Mouse (Mus musculus) splenic B cell, adult 2 months (primary cell): ENCODE data around the gene Ly6g6e.

Experiments
- DNase-seq: peaks from one replicate; pipeline ENCODE4 v3.0.0-alpha.2; 2011; ENCODE audit warnings: low read depth, low spot score
- H3K27me3 ChIP-seq: 2 replicates; pipeline ENCODE4 v1.6.1; 2012; ENCODE audit warnings: mild to moderate bottlenecking, low read length, moderate library complexity, mixed read lengths; ENCODE audit not compliant: control insufficient read depth, poor library complexity, insufficient read depth, severe bottlenecking
- H3K36me3 ChIP-seq: 2 replicates; pipeline ENCODE4 v1.6.1; 2012; ENCODE audit warnings: mild to moderate bottlenecking, low read length, moderate library complexity, mixed read lengths; ENCODE audit not compliant: control insufficient read depth, poor library complexity, insufficient read depth, severe bottlenecking

Gene Ly6g6e

DNA sequence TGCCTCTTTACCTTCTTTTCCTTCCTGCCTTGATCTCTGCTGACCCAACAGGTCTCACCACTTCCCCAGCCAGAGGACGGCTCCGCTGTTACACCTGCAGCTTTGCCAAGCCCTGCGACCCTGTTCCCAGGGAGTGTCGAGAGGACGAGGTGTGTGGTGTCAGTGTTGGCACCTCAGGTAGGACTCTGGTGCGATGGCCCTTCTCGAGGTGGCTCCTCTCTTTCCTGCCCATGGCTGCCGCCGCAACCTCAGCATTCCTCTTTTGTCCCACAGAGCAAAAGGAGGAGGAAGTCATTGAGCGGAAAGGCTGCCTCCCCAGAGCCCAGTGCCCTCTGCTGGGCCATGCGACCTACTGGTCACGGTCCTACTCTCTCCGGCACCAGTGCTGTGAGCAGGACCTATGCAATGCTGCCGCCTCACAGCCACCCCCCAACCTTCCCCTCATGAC lies 1.1 kb downstream of the Ly6g6e start, which contains the start of gene Ly6g6d:
Gene Ly6g6d (minus strand): TSS at position 280 of the 448 bp plus-strand sequence.
- H3K36me3 ChIP-seq: no peaks in the 10 kb centered on the region
- DNase-seq: peak; percentile 42
- H3K27me3 ChIP-seq: no peaks in the 10 kb centered on the region; the same call in 1 of the 2 replicates

DNA sequence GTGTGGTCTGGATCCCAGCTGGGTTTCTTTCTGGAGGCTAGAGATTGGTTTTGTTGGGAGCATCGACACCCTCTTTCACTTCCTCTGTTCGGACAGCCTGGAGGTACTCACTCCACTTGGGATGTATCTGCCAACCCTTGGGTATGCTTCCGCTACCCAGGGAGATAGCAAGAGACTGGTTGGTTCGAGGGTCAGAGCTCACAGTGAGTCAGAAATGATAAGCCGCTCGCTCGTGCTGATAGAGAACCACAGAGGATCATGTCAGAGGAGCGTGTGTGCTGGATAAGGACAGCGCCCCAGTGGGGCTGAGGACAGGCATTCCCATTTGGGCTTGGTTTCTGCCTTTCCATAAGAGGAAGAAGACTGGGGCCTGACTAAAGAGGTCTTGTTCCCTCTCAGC lies 3.1 kb downstream of the Ly6g6e start:
- no peak for DNase-seq
- Histone ChIP-seq H3K27me3 (no peaks in the 10 kb centered on the region; the same call in 1 of the 2 replicates), H3K36me3 (no peaks in the 10 kb centered on the region)

GRCm38 (mm10) chr17:35080248-35080647 lies 3.5 kb downstream of the Ly6g6e start:
- H3K36me3 ChIP-seq: no peaks in the 10 kb centered on the region
- H3K27me3 ChIP-seq: no peaks in the 10 kb centered on the region; the same call in 1 of the 2 replicates
- no peak for DNase-seq

DNA sequence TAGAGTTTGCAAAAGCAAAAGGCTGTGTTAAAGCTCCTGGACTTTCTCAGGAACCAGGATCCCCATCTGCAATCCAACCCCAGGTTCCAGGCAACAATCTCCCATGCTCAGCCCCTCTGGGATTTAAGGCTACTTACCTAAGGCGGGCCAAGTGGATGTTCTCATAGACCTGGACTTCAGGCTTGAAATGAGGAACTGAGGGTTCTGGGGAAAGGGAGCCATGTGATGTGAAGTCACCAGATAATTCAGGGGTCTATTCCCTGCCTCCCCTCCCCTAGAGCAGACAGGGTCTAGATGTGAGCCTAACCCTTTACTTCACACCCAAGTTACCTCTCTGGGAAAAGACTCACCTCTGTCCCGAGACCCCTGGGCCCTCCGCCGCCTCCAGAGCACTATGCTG lies 4.0 kb downstream of the Ly6g6e start:
- Histone ChIP-seq H3K36me3 (no peaks in the 10 kb centered on the region), H3K27me3 (no peaks in the 10 kb centered on the region; the same call in 1 of the 2 replicates)

GRCm38 (mm10) chr17:35082841-35083576 lies 6.3 kb downstream of the Ly6g6e start:
- no peak for DNase-seq
- Histone ChIP-seq H3K27me3 (no peaks in the 10 kb centered on the region), H3K36me3 (no peaks in the 10 kb centered on the region)

More for the DNA sequence above, 4.0 kb downstream of the Ly6g6e start:
- no peak for DNase-seq

DNA sequence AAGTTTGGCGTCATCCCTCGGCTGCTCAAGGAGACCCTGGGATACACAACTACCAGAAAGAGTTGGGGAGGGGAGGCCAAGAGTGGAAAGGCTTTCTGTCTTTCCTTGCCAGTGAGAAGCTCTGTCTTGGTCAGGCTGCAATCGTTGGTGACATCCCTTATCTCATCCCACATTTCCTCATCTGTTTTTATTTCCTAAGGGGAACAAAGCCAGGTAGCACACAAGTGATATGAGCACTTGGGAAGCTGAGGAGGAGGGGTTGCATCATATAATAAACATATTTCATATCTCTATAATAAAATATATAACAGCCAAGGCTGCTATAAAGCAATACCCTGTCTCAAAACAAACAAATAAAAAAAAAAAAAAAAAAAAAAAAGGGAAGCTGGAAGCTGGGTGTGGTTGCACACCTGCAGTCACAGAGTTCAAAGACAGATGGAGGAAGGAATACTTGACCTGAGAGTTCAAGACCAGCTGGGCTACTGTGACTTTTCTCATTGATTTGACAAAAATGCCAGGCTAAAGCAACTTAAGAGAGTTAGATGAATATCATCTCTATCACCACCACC lies 7.3 kb downstream of the Ly6g6e start:
- H3K27me3 ChIP-seq: no peaks in the 10 kb centered on the region
- no peak for DNase-seq
- H3K36me3 ChIP-seq: no peaks in the 10 kb centered on the region

DNA sequence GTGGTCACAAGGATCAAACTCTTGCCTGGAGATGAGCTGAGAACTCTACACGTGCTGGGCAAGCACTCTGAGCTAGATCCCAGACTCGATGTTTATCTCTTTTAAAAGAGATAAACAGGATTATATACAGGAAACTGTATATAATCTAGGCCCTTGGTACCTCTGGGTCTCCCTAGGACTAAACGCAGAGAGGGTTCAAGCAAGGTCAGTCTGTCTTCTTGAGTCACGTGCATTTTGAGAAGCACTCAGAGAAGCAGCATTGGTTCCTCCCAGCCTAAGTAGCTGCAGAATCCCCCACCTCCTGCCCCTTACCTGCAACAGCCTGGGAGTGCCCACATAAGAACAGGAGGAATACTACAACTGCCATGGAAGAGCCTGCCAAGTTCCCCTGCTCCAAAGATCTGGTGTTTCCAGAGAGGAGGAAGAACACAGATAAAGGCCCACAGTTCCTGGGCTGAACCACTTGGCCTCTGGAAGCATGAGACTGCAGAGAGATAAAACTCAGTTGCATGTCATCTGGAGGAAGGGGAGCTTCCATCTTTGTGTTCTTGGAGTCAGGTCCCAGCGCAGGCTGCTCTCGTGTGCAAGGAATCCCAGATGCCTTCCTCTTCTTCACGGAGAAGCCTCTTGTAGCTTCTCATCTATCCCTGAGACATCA lies 8.6 kb downstream of the Ly6g6e start, which contains the start of gene Ly6g6f:
Gene Ly6g6f (minus strand): TSS at position 403 of the 658 bp plus-strand sequence.
- DNase-seq: no peak
- H3K27me3 ChIP-seq: no peaks in the 10 kb centered on the region

GRCm38 (mm10) chr17:35088151-35088550 lies 11.4 kb downstream of the Ly6g6e start:
- DNase-seq: peak; percentile 29

More for the DNA sequence above, 8.6 kb downstream of the Ly6g6e start, which contains the start of gene Ly6g6f:
- no peaks in the 10 kb centered on the region for H3K36me3 ChIP-seq

GRCm38 (mm10) chr17:35088825-35089644 lies 12.3 kb downstream of the Ly6g6e start, which contains the start of gene Abhd16a:
TSS of gene Abhd16a (plus strand) at chr17:35089263.
- DNase-seq: peak; percentile 96
- Histone ChIP-seq H3K27me3 (no peaks in the 10 kb centered on the region), H3K36me3 (peaks cover 1% of the 10 kb centered on the region; the same call in 1 of the 2 replicates)

More at GRCm38 (mm10) chr17:35088151-35088550, 11.4 kb downstream of the Ly6g6e start:
- Histone ChIP-seq H3K27me3 (no peaks in the 10 kb centered on the region), H3K36me3 (peaks cover 1% of the 10 kb centered on the region; the same call in 1 of the 2 replicates)

DNA sequence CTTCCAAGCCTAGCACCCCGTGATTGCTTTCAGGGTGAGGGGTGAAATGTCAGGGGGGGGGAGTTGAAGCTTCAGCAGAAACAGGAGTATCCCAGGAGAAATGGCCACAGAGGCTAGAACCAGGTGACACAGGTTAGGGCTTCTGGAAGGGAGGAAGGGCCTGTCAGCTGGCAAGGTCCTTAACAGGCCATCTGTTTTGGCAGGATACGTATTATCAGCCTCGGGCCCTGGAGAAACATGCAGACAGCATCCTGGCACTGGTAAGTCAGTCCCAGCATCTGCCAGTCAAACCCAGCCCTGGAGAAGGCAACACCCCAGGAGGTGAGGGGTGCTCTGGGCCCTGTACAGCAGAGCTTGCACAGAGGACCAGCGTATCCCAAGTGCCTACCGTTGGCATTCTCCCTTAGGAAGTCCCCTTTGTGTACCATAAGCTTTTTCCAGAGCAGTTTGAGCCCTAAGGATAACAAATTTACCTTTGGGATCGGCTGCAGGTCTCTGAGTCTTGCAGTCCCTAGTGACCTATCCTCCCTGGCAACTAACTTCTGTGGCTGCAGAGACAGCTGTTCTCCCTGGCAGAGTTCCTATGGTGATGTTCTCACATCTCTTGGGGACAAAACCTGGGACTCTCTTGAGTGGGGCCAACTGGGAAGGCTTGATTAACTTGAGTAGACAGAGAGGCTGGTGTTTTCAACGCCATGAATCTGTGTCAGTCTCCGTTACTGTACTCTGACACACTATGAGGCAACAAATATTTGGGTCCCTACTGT lies 13.6 kb downstream of the Ly6g6e start:
- no peaks in the 10 kb centered on the region for H3K27me3 ChIP-seq
- H3K36me3 ChIP-seq: peaks cover 1% of the 10 kb centered on the region; the same call in 1 of the 2 replicates
- no peak for DNase-seq

DNA sequence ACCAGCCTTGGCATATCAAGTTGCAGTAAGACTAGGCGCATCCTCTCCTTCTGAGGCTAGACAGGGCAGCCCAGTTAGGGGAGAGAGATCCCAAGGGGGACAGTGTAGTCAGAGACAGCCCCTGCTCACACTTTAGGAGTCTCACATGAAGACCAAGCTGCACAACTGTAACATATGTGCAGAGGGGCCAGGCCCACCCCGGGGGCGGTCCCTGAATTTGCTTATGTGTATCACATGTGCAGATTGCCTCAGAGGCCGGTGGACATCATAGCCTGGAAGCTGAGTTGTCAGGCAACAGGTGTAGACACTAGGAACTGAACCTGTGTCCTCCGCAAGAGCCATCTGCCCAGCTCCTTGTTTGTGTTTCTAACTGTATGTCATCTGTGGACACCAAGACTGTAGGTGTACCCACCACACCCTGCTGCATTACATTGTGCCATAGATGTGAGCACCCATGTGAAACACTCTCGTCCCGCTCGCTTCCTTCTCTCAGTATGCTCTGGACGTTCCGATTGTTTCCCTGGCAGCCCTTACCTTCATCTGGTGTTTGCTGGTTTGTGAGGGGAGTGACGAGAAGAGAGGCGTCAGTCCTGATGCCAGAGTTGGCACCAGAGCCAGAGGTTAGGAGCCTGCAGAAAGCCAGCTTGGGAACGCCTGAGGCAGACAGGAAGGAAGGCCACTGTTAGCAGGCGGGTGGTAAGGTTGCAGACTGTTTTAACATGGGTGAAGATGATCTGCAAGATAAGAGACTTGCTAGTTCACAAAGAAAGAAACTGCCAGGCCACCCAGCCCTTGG lies 15.9 kb downstream of the Ly6g6e start:
- Histone ChIP-seq H3K27me3 (no peaks in the 10 kb centered on the region), H3K36me3 (peaks cover 1% of the 10 kb centered on the region)
- no peak for DNase-seq

- peaks cover 4% of the 10 kb centered on the region for H3K36me3 ChIP-seq
- no peaks in the 10 kb centered on the region for H3K27me3 ChIP-seq
- DNase-seq: no peak
Observed at GRCm38 (mm10) chr17:35094475-35095365, 18.0 kb downstream of the Ly6g6e start.
